Mouse (Mus musculus) forebrain, embryonic 12.5 days (tissue): ENCODE measurements around the gene Pole. TPM values are rescaled to one million over a fixed set of nuclear protein-coding genes. Genes with fewer than 3 reads are reported as not detected.

ENCODE experiments used
- ATAC-seq: fragments of 200-750 bp; cut with Nextera tagmentation; 2 replicates; pipeline ENCODE4 v1.8.0; 2017; ENCODE audit warnings: moderate TSS enrichment; ENCODE audit not compliant: low FRiP score
- H3K27ac ChIP-seq: fragments of 300-500 bp; sonication (generic); 2 replicates; pipeline ENCODE4 v1.5.1; 2016; ENCODE audit warnings: mild to moderate bottlenecking
- H3K27me3 ChIP-seq: fragments of 300-500 bp; sonication (generic); 2 replicates; pipeline ENCODE4 v1.6.1; 2016; ENCODE audit warnings: mild to moderate bottlenecking
- H3K36me3 ChIP-seq: fragments of 300-500 bp; sonication (generic); replicated peaks from 2 replicates; pipeline ENCODE4 v1.6.1; 2016; ENCODE audit warnings: mild to moderate bottlenecking
- H3K4me1 ChIP-seq: fragments of 300-500 bp; sonication (generic); 2 replicates; pipeline ENCODE4 v1.6.1; 2016
- H3K4me2 ChIP-seq: fragments of 300-500 bp; sonication (generic); 2 replicates; pipeline ENCODE4 v1.6.1; 2016; ENCODE audit warnings: mild to moderate bottlenecking, moderate library complexity
- H3K4me3 ChIP-seq: fragments of 300-500 bp; sonication (generic); replicated peaks from 2 replicates; pipeline ENCODE4 v1.5.1; 2016; ENCODE audit warnings: mild to moderate bottlenecking
- H3K9ac ChIP-seq: fragments of 300-500 bp; sonication (generic); 2 replicates; pipeline ENCODE4 v1.6.1; 2016; ENCODE audit warnings: mild to moderate bottlenecking
- H3K9me3 ChIP-seq: fragments of 300-500 bp; sonication (generic); 2 replicates; pipeline ENCODE4 v1.6.1; 2016
- WGBS: fragments of 180-500 bp; shearing (Covaris S2); methylation state at CpG from one replicate; pipeline ENCODE4 v1.1.7; 2016; 5-methylcytosine and 5-hydroxymethylcytosine counted together
- polyA plus RNA-seq: library from polyadenylated mRNA; unstranded; fragments of >200 nt; fragmentation: Nextera tagmentation; extraction: Ambion mirVana; gene quantifications from 2 replicates; pipeline ENCODE4 v1.2.1, GENCODE M21; 2016

Gene Pole
- polyA plus RNA-seq, 1 experiment from 2014 or later, result 46.1 TPM

- Histone ChIP-seq H3K9me3 (no peaks in the 10 kb centered on the region), H3K4me3 (no peak overlapping the region), H3K4me2 (peak overlapping the region; percentile 6; the same call in 1 of the 2 replicates), H3K9ac (no peak overlapping the region), H3K27me3 (peaks cover 13% of the 10 kb centered on the region), H3K4me1 (no peaks in the 10 kb centered on the region), H3K27ac (no peak overlapping the region), H3K36me3 (no peaks in the 10 kb centered on the region)
- no peak; the same call in 1 of the 2 replicates for ATAC-seq
- WGBS, result 19% methylated on average over 7 of the region's 7 CpGs
Observed at GRCm38 (mm10) chr5:110354716-110355115, 68.6 kb downstream of the Pole start.

- Histone ChIP-seq H3K4me1 (no peaks in the 10 kb centered on the region), H3K9ac (no peak overlapping the region), H3K27ac (no peak overlapping the region), H3K36me3 (peaks cover 10% of the 10 kb centered on the region; the same call in 1 of the 2 replicates), H3K4me2 (no peak overlapping the region), H3K9me3 (no peaks in the 10 kb centered on the region), H3K27me3 (peaks cover 19% of the 10 kb centered on the region), H3K4me3 (no peak overlapping the region)
- 32% methylated on average over 9 of the region's 9 CpGs for WGBS
- ATAC-seq, result peak; percentile 59
Observed at GRCm38 (mm10) chr5:110357531-110358179, 71.5 kb downstream of the Pole start.

GRCm38 (mm10) chr5:110361465-110361864 lies 75.4 kb downstream of the Pole start:
- Histone ChIP-seq H3K9ac (no peak overlapping the region), H3K4me1 (peaks cover 15% of the 10 kb centered on the region), H3K27me3 (peaks cover 24% of the 10 kb centered on the region), H3K27ac (no peak overlapping the region), H3K9me3 (no peaks in the 10 kb centered on the region), H3K36me3 (peaks cover 30% of the 10 kb centered on the region), H3K4me3 (no peak overlapping the region), H3K4me2 (no peak overlapping the region)
- WGBS, result 91% methylated on average over 6 of the region's 6 CpGs
- ATAC-seq, result no peak

GRCm38 (mm10) chr5:110362813-110363178 lies 76.7 kb downstream of the Pole start:
- Histone ChIP-seq H3K4me1 (peaks cover 15% of the 10 kb centered on the region), H3K9me3 (no peaks in the 10 kb centered on the region), H3K27ac (no peak overlapping the region), H3K27me3 (peaks cover 24% of the 10 kb centered on the region), H3K4me3 (peak overlapping the region; percentile 45), H3K9ac (peak overlapping the region; percentile 57), H3K36me3 (peaks cover 41% of the 10 kb centered on the region), H3K4me2 (peak overlapping the region; percentile 79)
- 2% methylated on average over 28 of the region's 28 CpGs for WGBS
- peak; percentile 45; the same call in 1 of the 2 replicates for ATAC-seq

GRCm38 (mm10) chr5:110363179-110363821 lies 77.2 kb downstream of the Pole start:
- Histone ChIP-seq H3K36me3 (peaks cover 45% of the 10 kb centered on the region), H3K9ac (peak overlapping the region; percentile 57), H3K4me3 (peak overlapping the region; percentile 45), H3K27ac (no peak overlapping the region), H3K9me3 (no peaks in the 10 kb centered on the region), H3K27me3 (peaks cover 24% of the 10 kb centered on the region), H3K4me1 (peaks cover 15% of the 10 kb centered on the region), H3K4me2 (peak overlapping the region; percentile 79)
- 3% methylated on average over 61 of the region's 72 CpGs for WGBS
- peak; percentile 82 for ATAC-seq

- H3K36me3 ChIP-seq, result peaks cover 50% of the 10 kb centered on the region
- peaks cover 15% of the 10 kb centered on the region for H3K4me1 ChIP-seq
- H3K27me3 ChIP-seq, result peaks cover 24% of the 10 kb centered on the region
- no peak overlapping the region for H3K9ac ChIP-seq
- ATAC-seq, result peak; percentile 18; the same call in 1 of the 2 replicates
- no peaks in the 10 kb centered on the region for H3K9me3 ChIP-seq
- H3K4me2 ChIP-seq, result peak overlapping the region; percentile 79
- peak overlapping the region; percentile 45 for H3K4me3 ChIP-seq
- 0 out of 2 replicates have a peak overlapping the region, but pooled peaks have one; percentile 19 for H3K27ac ChIP-seq
- WGBS, result 44% methylated on average over 11 of the region's 11 CpGs
Observed at GRCm38 (mm10) chr5:110363822-110364545, 77.9 kb downstream of the Pole start.

- Histone ChIP-seq H3K27me3 (no peaks in the 10 kb centered on the region), H3K36me3 (peaks cover 82% of the 10 kb centered on the region), H3K9ac (no peak overlapping the region), H3K4me1 (peaks cover 17% of the 10 kb centered on the region), H3K4me2 (no peak overlapping the region), H3K9me3 (no peaks in the 10 kb centered on the region), H3K4me3 (no peak overlapping the region), H3K27ac (peak overlapping the region; percentile 47; the same call in 1 of the 2 replicates)
- WGBS, result 52% methylated on average over 8 of the region's 8 CpGs
- ATAC-seq, result peak; percentile 55
Observed at GRCm38 (mm10) chr5:110376802-110377433, 90.8 kb downstream of the Pole start.

GRCm38 (mm10) chr5:110378181-110378583 lies 92.1 kb downstream of the Pole start:
- 37% methylated on average over 20 of the region's 20 CpGs for WGBS
- peak overlapping the region; percentile 31; the same call in 1 of the 2 replicates for H3K27ac ChIP-seq
- ATAC-seq, result 0 out of 2 replicates have a peak, but pooled peaks have one; percentile 37
- peaks cover 22% of the 10 kb centered on the region for H3K4me1 ChIP-seq
- no peaks in the 10 kb centered on the region for H3K27me3 ChIP-seq
- H3K9ac ChIP-seq, result no peak overlapping the region
- no peaks in the 10 kb centered on the region for H3K9me3 ChIP-seq
- no peak overlapping the region for H3K4me2 ChIP-seq
- H3K36me3 ChIP-seq, result peaks cover 77% of the 10 kb centered on the region
- H3K4me3 ChIP-seq, result no peak overlapping the region

GRCm38 (mm10) chr5:110379086-110379485 lies 93.0 kb downstream of the Pole start:
- ATAC-seq, result no peak
- Histone ChIP-seq H3K36me3 (peaks cover 71% of the 10 kb centered on the region), H3K4me3 (no peak overlapping the region), H3K4me2 (no peak overlapping the region), H3K4me1 (peaks cover 22% of the 10 kb centered on the region), H3K9me3 (no peaks in the 10 kb centered on the region), H3K27me3 (no peaks in the 10 kb centered on the region), H3K9ac (no peak overlapping the region), H3K27ac (no peak overlapping the region)
- WGBS, result 92% methylated on average over 15 of the region's 15 CpGs

- no peak for ATAC-seq
- no peaks in the 10 kb centered on the region for H3K27me3 ChIP-seq
Observed at GRCm38 (mm10) chr5:110379823-110380222, 93.7 kb downstream of the Pole start.

GRCm38 (mm10) chr5:110384491-110384890 lies 98.4 kb downstream of the Pole start:
- H3K9ac ChIP-seq, result peak overlapping the region; percentile 80; the same call in 1 of the 2 replicates

More at GRCm38 (mm10) chr5:110379823-110380222, 93.7 kb downstream of the Pole start:
- Histone ChIP-seq H3K27ac (no peak overlapping the region), H3K36me3 (peaks cover 63% of the 10 kb centered on the region), H3K9me3 (no peaks in the 10 kb centered on the region), H3K9ac (no peak overlapping the region), H3K4me2 (no peak overlapping the region), H3K4me1 (peaks cover 28% of the 10 kb centered on the region), H3K4me3 (no peak overlapping the region)
- WGBS, result 92% methylated on average over 4 of the region's 4 CpGs

More at GRCm38 (mm10) chr5:110384491-110384890, 98.4 kb downstream of the Pole start:
- H3K4me3 ChIP-seq, result peak overlapping the region; percentile 82
- no peak overlapping the region for H3K27ac ChIP-seq
- H3K9me3 ChIP-seq, result no peaks in the 10 kb centered on the region
- H3K27me3 ChIP-seq, result peaks cover 4% of the 10 kb centered on the region; the same call in 1 of the 2 replicates
- 67% methylated on average over 6 of the region's 6 CpGs for WGBS
- peaks cover 17% of the 10 kb centered on the region for H3K36me3 ChIP-seq
- H3K4me1 ChIP-seq, result peaks cover 36% of the 10 kb centered on the region
- ATAC-seq, result no peak
- H3K4me2 ChIP-seq, result peak overlapping the region; percentile 70
